Comparison of ENCODE assay signal across 25 mouse cellular contexts in genomic region chr1:51769815-51770503, GRCm38 (mm10).
DNase-seq lines count a peak whose midpoint lies in the region; ATAC-seq and TF ChIP-seq lines count a peak whose summit lies in the region.
"Had no signal": no experiment of that assay in that cellular context is flagged by ENCODE, and none has a peak within 500 bp of the region (broad histone marks: within the 10 kb centered on the region; RNA-seq: fewer than 3 reads in every experiment).

No protein-coding gene starts in this region.

- H3K36me3 ChIP-seq in heart, adult 2 months (ENCODE audit: control insufficient read depth, insufficient read depth, low read length): no peaks in the 10 kb centered on the region
- peaks cover 84% of the 10 kb centered on the region for H3K36me3 ChIP-seq in heart, embryonic 10.5 days
- peaks cover 3% of the 10 kb centered on the region; the same call in 1 of the 2 replicates for H3K36me3 ChIP-seq in intestine, embryonic 16.5 days (ENCODE audit: control insufficient read depth, insufficient read depth, low read length)

- no peak overlapping the region for H3K4me3 ChIP-seq in heart, adult 2 months
- H3K4me3 ChIP-seq in heart, embryonic 10.5 days: no peak overlapping the region
- H3K4me3 ChIP-seq in layer of hippocampus, adult 2 months: no peak overlapping the region
- H3K4me3 ChIP-seq in intestine, embryonic 16.5 days (ENCODE audit: low read length): no peak overlapping the region
- H3K4me3 ChIP-seq: embryonic facial prominence, embryonic 15.5 days; erythroblast, embryonic 14.5 days; forebrain, embryonic 10.5 days; heart, embryonic 15.5 days; hindbrain, embryonic 13.5 days; kidney, embryonic 15.5 days had no signal

- H3K4me2 ChIP-seq in intestine, embryonic 16.5 days (ENCODE audit: low read depth, low read length): no peak overlapping the region
- H3K4me2 ChIP-seq: embryonic facial prominence, embryonic 15.5 days; heart, embryonic 15.5 days; hindbrain, embryonic 13.5 days; kidney, embryonic 15.5 days had no signal

- peak; percentile 77 for ATAC-seq in intestine, embryonic 16.5 days
- ATAC-seq: forebrain, embryonic 14.5 days; hindbrain, postnatal 0 days; Patski had no signal

- TF ChIP-seq CTCF in heart, adult 2 months (IDR thresholded peaks at IDR 0.05): no peak
- no peak for TF ChIP-seq CTCF in layer of hippocampus, adult 2 months (conservative IDR thresholded peaks at IDR 0.05)

- WGBS in heart, adult 2 months: 85% methylated on average over 12 of the region's 12 CpGs
- 85% methylated on average over 12 of the region's 12 CpGs for WGBS in heart, embryonic 10.5 days
- WGBS in intestine, embryonic 16.5 days: 73% methylated on average over 12 of the region's 12 CpGs

- H3K79me2 ChIP-seq in heart, adult 2 months (replicated peaks; ENCODE audit: control insufficient read depth, insufficient read depth, low read length): no peaks in the 10 kb centered on the region

- peak overlapping the region; percentile 26 for H3K27ac ChIP-seq in heart, adult 2 months
- no peak overlapping the region for H3K27ac ChIP-seq in heart, embryonic 10.5 days
- H3K27ac ChIP-seq in layer of hippocampus, adult 2 months: 0 out of 2 replicates have a peak overlapping the region, but pooled peaks have one; percentile 2
- no peak overlapping the region for H3K27ac ChIP-seq in intestine, embryonic 16.5 days (ENCODE audit: low read length)
- H3K27ac ChIP-seq: embryonic facial prominence, embryonic 15.5 days; forebrain, embryonic 10.5 days; heart, embryonic 15.5 days; hindbrain, embryonic 13.5 days; hindbrain, postnatal 0 days; kidney, embryonic 15.5 days had no signal

- no peaks in the 10 kb centered on the region for H3K27me3 ChIP-seq in heart, adult 2 months (ENCODE audit: control insufficient read depth, insufficient read depth, low read length)
- H3K27me3 ChIP-seq in heart, embryonic 10.5 days (ENCODE audit: insufficient read depth, poor library complexity, severe bottlenecking): no peaks in the 10 kb centered on the region
- H3K27me3 ChIP-seq in intestine, embryonic 16.5 days (replicated peaks; ENCODE audit: control insufficient read depth, insufficient read depth, low read length): no peaks in the 10 kb centered on the region
- H3K27me3 ChIP-seq: CH12.LX; embryonic facial prominence, embryonic 15.5 days; heart, embryonic 15.5 days; hindbrain, embryonic 13.5 days; kidney, embryonic 15.5 days; Patski had no signal

- no peak for TF ChIP-seq EP300 in heart, adult 2 months (IDR thresholded peaks at IDR 0.05; ENCODE audit: insufficient read depth, low read depth, low read length)

- intact Hi-C loops in heart, adult 2 months (cut with DNase I): no loop called here

- H3K9ac ChIP-seq in heart, adult 2 months (ENCODE audit: low read depth, low read length): no peak overlapping the region
- no peak overlapping the region for H3K9ac ChIP-seq in intestine, embryonic 16.5 days (ENCODE audit: low read depth, low read length)
- H3K9ac ChIP-seq: embryonic facial prominence, embryonic 15.5 days; heart, embryonic 15.5 days; hindbrain, embryonic 13.5 days; kidney, embryonic 15.5 days had no signal

- H3K4me1 ChIP-seq in heart, adult 2 months (ENCODE audit: control insufficient read depth, insufficient read depth, low read length): no peaks in the 10 kb centered on the region
- peaks cover 3% of the 10 kb centered on the region; the same call in 1 of the 2 replicates for H3K4me1 ChIP-seq in heart, embryonic 10.5 days
- H3K4me1 ChIP-seq in intestine, embryonic 16.5 days (ENCODE audit: control insufficient read depth, insufficient read depth, low read length): no peaks in the 10 kb centered on the region
- H3K4me1 ChIP-seq: embryonic facial prominence, embryonic 15.5 days; forebrain, embryonic 10.5 days; hindbrain, embryonic 13.5 days; kidney, embryonic 15.5 days had no signal

- no peaks in the 10 kb centered on the region for H3K9me3 ChIP-seq in heart, embryonic 10.5 days
- no peaks in the 10 kb centered on the region for H3K9me3 ChIP-seq in intestine, embryonic 16.5 days (ENCODE audit: control insufficient read depth, low read length)
- H3K9me3 ChIP-seq: embryonic facial prominence, embryonic 15.5 days; forebrain, embryonic 10.5 days; heart, embryonic 15.5 days; hindbrain, embryonic 13.5 days; kidney, embryonic 15.5 days had no signal

- TF ChIP-seq POLR2A in heart, adult 2 months (IDR thresholded peaks at IDR 0.05; ENCODE audit: insufficient read depth, low read depth, low read length): no peak

- no peak for DNase-seq in heart, adult 2 months
- no peak for DNase-seq in heart, embryonic 10.5 days (ENCODE audit: low spot score)
- no peak for DNase-seq in layer of hippocampus, adult 2 months (ENCODE audit: low spot score in 2 of 2)
- no peak for DNase-seq in layer of hippocampus, postnatal 25 days (ENCODE audit: extremely low spot score in 1 of 2, low spot score in 1 of 2)
- peak; percentile 43 for DNase-seq in adipocyte (ENCODE audit: low spot score)
- DNase-seq in frontal cortex, postnatal 36 days (ENCODE audit: low spot score in 2 of 2): no peak
- no peak for DNase-seq in cerebellum, postnatal 36 days
- DNase-seq: adrenal gland, adult 8-10 months; adrenal gland, postnatal 36 days; cerebellum, adult 11 months; cerebellum, adult 8-10 months; cerebellum, postnatal 14 days; heart, postnatal 4 days; kidney, adult 11 months had no signal

Comparison
In these comparisons a context has a peak if more than half of its experiments do, and no peak if none do; other contexts are left out.
1. H3K27ac ChIP-seq: peak in heart, adult 2 months (single experiment) and layer of hippocampus, adult 2 months (single experiment); none in heart, embryonic 10.5 days (single experiment) and intestine, embryonic 16.5 days (single experiment).